Mouse (Mus musculus) embryonic facial prominence, embryonic 11.5 days (tissue): Measurements from ENCODE around the gene Zfp710. TPM values are rescaled to one million over a fixed set of nuclear protein-coding genes. Genes with fewer than 3 reads are reported as not detected.
A peak's percentile ranks its signal among the peaks of the same experiment; 100 is the strongest.

Experiments used
- ATAC-seq: fragments of 200-750 bp; cut with Nextera tagmentation; replicated peaks from 2 replicates; pipeline ENCODE4 v1.8.0; 2017; ENCODE audit warnings: low read depth; ENCODE audit not compliant: insufficient number of reproducible peaks, low FRiP score, low TSS enrichment
- DNase-seq: peaks from one replicate; pipeline ENCODE4 v3.0.0-alpha.2; 2015; ENCODE audit warnings: low spot score
- H3K27ac ChIP-seq: fragments of 300-500 bp; sonication (generic); replicated peaks from 2 replicates; pipeline ENCODE4 v1.5.1; 2014; ENCODE audit warnings: mild to moderate bottlenecking, low read depth, low read length, control low read depth
- H3K27me3 ChIP-seq: fragments of 300-500 bp; sonication (generic); 2 replicates; pipeline ENCODE4 v1.6.1; 2014; ENCODE audit warnings: mild to moderate bottlenecking, low read length, moderate library complexity, mixed read lengths; ENCODE audit not compliant: control insufficient read depth, insufficient read depth
- H3K36me3 ChIP-seq: fragments of 300-500 bp; sonication (generic); replicated peaks from 2 replicates; pipeline ENCODE4 v1.6.1; 2014; ENCODE audit warnings: low read depth, mild to moderate bottlenecking, low read length, moderate library complexity, mixed read lengths; ENCODE audit not compliant: control insufficient read depth, insufficient read depth
- H3K4me1 ChIP-seq: fragments of 300-500 bp; sonication (generic); 2 replicates; pipeline ENCODE4 v1.6.1; 2014; ENCODE audit warnings: low read length, mixed read lengths; ENCODE audit not compliant: control insufficient read depth, insufficient read depth
- H3K4me2 ChIP-seq: fragments of 300-500 bp; sonication (generic); 2 replicates; pipeline ENCODE4 v1.6.1; 2014; ENCODE audit warnings: low read depth, mild to moderate bottlenecking, control low read depth, low read length, moderate library complexity
- H3K4me3 ChIP-seq: fragments of 300-500 bp; sonication (generic); 2 replicates; pipeline ENCODE4 v1.5.1; 2014; ENCODE audit warnings: low read depth, low read length, control low read depth
- H3K9ac ChIP-seq: fragments of 300-500 bp; sonication (generic); replicated peaks from 2 replicates; pipeline ENCODE4 v1.6.1; 2014; ENCODE audit warnings: mild to moderate bottlenecking, control low read depth, low read length
- H3K9me3 ChIP-seq: fragments of 300-500 bp; sonication (generic); replicated peaks from 2 replicates; pipeline ENCODE4 v1.6.1; 2016; ENCODE audit warnings: mild to moderate bottlenecking, low read length, inconsistent platforms, mixed read lengths; ENCODE audit not compliant: control insufficient read depth
- WGBS: fragments of 180-500 bp; shearing (Covaris S2); extraction: QIAGEN DNeasy Blood & Tissue Kit; methylation state at CpG from one replicate; pipeline ENCODE4 v1.1.7; 2014; 5-methylcytosine and 5-hydroxymethylcytosine counted together
- polyA plus RNA-seq: library from polyadenylated mRNA; unstranded; fragments of >200 nt; fragmentation: Nextera tagmentation; extraction: Ambion mirVana; gene quantifications from 2 replicates; pipeline ENCODE4 v1.2.1, GENCODE M21; 2014

Zfp710 gene
- polyA plus RNA-seq, 1 experiment from 2014 or later = 16.4 TPM

- Histone ChIP-seq H3K4me1 (no peaks in the 10 kb centered on the region), H3K36me3 (no peaks in the 10 kb centered on the region), H3K4me2 (no peak overlapping the region), H3K27me3 (no peaks in the 10 kb centered on the region), H3K9ac (no peak overlapping the region), H3K27ac (no peak overlapping the region), H3K4me3 (no peak overlapping the region), H3K9me3 (no peaks in the 10 kb centered on the region)
- ATAC-seq (no peak), DNase-seq (no peak)
- 59% methylated on average over 19 of the region's 20 CpGs for WGBS
Measured at GRCm38 (mm10) chr7:80004776-80005554, 19.6 kb upstream of the Zfp710 start.

GRCm38 (mm10) chr7:80010680-80011079 is 13.9 kb upstream of the Zfp710 start:
- Histone ChIP-seq H3K36me3 (no peaks in the 10 kb centered on the region), H3K27ac (no peak overlapping the region), H3K9ac (no peak overlapping the region), H3K4me1 (no peaks in the 10 kb centered on the region), H3K4me2 (no peak overlapping the region), H3K9me3 (no peaks in the 10 kb centered on the region), H3K4me3 (no peak overlapping the region), H3K27me3 (no peaks in the 10 kb centered on the region)
- 74% methylated on average over 5 of the region's 5 CpGs for WGBS
- DNase-seq (no peak), ATAC-seq (no peak)

- Histone ChIP-seq H3K27ac (no peak overlapping the region), H3K9me3 (no peaks in the 10 kb centered on the region), H3K27me3 (no peaks in the 10 kb centered on the region), H3K36me3 (no peaks in the 10 kb centered on the region), H3K4me2 (no peak overlapping the region), H3K9ac (no peak overlapping the region), H3K4me1 (no peaks in the 10 kb centered on the region), H3K4me3 (no peak overlapping the region)
- DNase-seq (no peak), ATAC-seq (no peak)
- 61% methylated on average over 2 of the region's 2 CpGs for WGBS
Measured at GRCm38 (mm10) chr7:80011470-80011869, 13.1 kb upstream of the Zfp710 start.

GRCm38 (mm10) chr7:80013884-80014550 is 10.6 kb upstream of the Zfp710 start:
- no peak overlapping the region for H3K27ac ChIP-seq

GRCm38 (mm10) chr7:80014826-80015755 is 9.5 kb upstream of the Zfp710 start:
- H3K4me3 ChIP-seq = no peak overlapping the region
- H3K4me2 ChIP-seq = no peak overlapping the region
- DNase-seq (no peak), ATAC-seq (no peak)
- H3K9me3 ChIP-seq = no peaks in the 10 kb centered on the region
- H3K36me3 ChIP-seq = no peaks in the 10 kb centered on the region
- no peaks in the 10 kb centered on the region for H3K4me1 ChIP-seq
- H3K27ac ChIP-seq = no peak overlapping the region
- no peaks in the 10 kb centered on the region for H3K27me3 ChIP-seq
- H3K9ac ChIP-seq = no peak overlapping the region
- WGBS = 80% methylated on average over 21 of the region's 21 CpGs

More at GRCm38 (mm10) chr7:80013884-80014550, 10.6 kb upstream of the Zfp710 start:
- Histone ChIP-seq H3K9ac (no peak overlapping the region), H3K9me3 (no peaks in the 10 kb centered on the region), H3K4me1 (no peaks in the 10 kb centered on the region), H3K4me2 (no peak overlapping the region), H3K36me3 (no peaks in the 10 kb centered on the region), H3K4me3 (no peak overlapping the region), H3K27me3 (no peaks in the 10 kb centered on the region)
- ATAC-seq = no peak
- 73% methylated on average over 7 of the region's 7 CpGs for whole genome bisulfite sequencing
- DNase-seq = peak; percentile 13

- Histone ChIP-seq H3K27me3 (no peaks in the 10 kb centered on the region), H3K9ac (no peak overlapping the region), H3K4me3 (no peak overlapping the region), H3K9me3 (no peaks in the 10 kb centered on the region), H3K27ac (no peak overlapping the region), H3K4me2 (no peak overlapping the region), H3K36me3 (no peaks in the 10 kb centered on the region), H3K4me1 (no peaks in the 10 kb centered on the region)
- no peak for DNase-seq
- 86% methylated on average over 15 of the region's 17 CpGs for WGBS
- no peak for ATAC-seq
Measured at GRCm38 (mm10) chr7:80018506-80019452, 5.8 kb upstream of the Zfp710 start.
